Mouse (Mus musculus) midbrain, embryonic 16.5 days (tissue): ENCODE results near the gene Chchd3. TPM values are rescaled to one million over a fixed set of nuclear protein-coding genes. Genes with fewer than 3 reads are reported as not detected.

Experiments
- ATAC-seq: fragments of 200-750 bp; cut with Nextera tagmentation; 2 replicates; pipeline ENCODE4 v1.8.0; 2017; ENCODE audit warnings: moderate TSS enrichment
- H3K27ac ChIP-seq: fragments of 300-500 bp; sonication (generic); 2 replicates; pipeline ENCODE4 v1.5.1; 2014; ENCODE audit warnings: mild to moderate bottlenecking, low read length, mixed read lengths
- H3K27me3 ChIP-seq: fragments of 300-500 bp; sonication (generic); 2 replicates; pipeline ENCODE4 v1.6.1; 2014; ENCODE audit warnings: low read depth, low read length, mixed read lengths; ENCODE audit not compliant: control insufficient read depth, insufficient read depth
- H3K36me3 ChIP-seq: fragments of 300-500 bp; sonication (generic); 2 replicates; pipeline ENCODE4 v1.6.1; 2014; ENCODE audit warnings: mild to moderate bottlenecking, low read length, moderate library complexity, mixed read lengths; ENCODE audit not compliant: control insufficient read depth, insufficient read depth
- H3K4me1 ChIP-seq: fragments of 300-500 bp; sonication (generic); 2 replicates; pipeline ENCODE4 v1.6.1; 2014; ENCODE audit warnings: mild to moderate bottlenecking, low read length, mixed read lengths; ENCODE audit not compliant: control insufficient read depth, insufficient read depth
- H3K4me2 ChIP-seq: fragments of 300-500 bp; sonication (generic); 2 replicates; pipeline ENCODE4 v1.6.1; 2014; ENCODE audit warnings: mild to moderate bottlenecking, low read length, mixed read lengths
- H3K4me3 ChIP-seq: fragments of 300-500 bp; sonication (generic); 2 replicates; pipeline ENCODE4 v1.5.1; 2014; ENCODE audit warnings: low read depth, mild to moderate bottlenecking, low read length, moderate library complexity, mixed read lengths
- H3K9ac ChIP-seq: fragments of 300-500 bp; sonication (generic); 2 replicates; pipeline ENCODE4 v1.6.1; 2014; ENCODE audit warnings: low read depth, low read length, mixed read lengths
- H3K9me3 ChIP-seq: fragments of 300-500 bp; sonication (generic); replicated peaks from 2 replicates; pipeline ENCODE4 v1.6.1; 2014; ENCODE audit warnings: mild to moderate bottlenecking, low read length, mixed read lengths; ENCODE audit not compliant: control insufficient read depth, poor library complexity, severe bottlenecking
- WGBS: fragments of 180-500 bp; shearing (Covaris S2); extraction: QIAGEN DNeasy Blood & Tissue Kit; methylation state at CpG from one replicate; pipeline ENCODE4 v1.1.7; 2014; 5-methylcytosine and 5-hydroxymethylcytosine counted together
- polyA plus RNA-seq: library from polyadenylated mRNA; unstranded; fragments of >200 nt; fragmentation: Nextera tagmentation; extraction: Ambion mirVana; gene quantifications from 2 replicates; pipeline ENCODE4 v1.2.1, GENCODE M21; 2015

The Chchd3 gene
- polyA plus RNA-seq, 1 experiment from 2014 or later: 104 TPM

GRCm38 (mm10) chr6:32990061-32990633 is 69.9 kb downstream of the Chchd3 start:
- no peak overlapping the region for H3K27ac ChIP-seq
- H3K4me1 ChIP-seq: peaks cover 2% of the 10 kb centered on the region; the same call in 1 of the 2 replicates
- no peaks in the 10 kb centered on the region for H3K36me3 ChIP-seq
- H3K9ac ChIP-seq: no peak overlapping the region
- H3K4me3 ChIP-seq: no peak overlapping the region
- 63% methylated on average over 12 of the region's 12 CpGs for WGBS
- H3K27me3 ChIP-seq: no peaks in the 10 kb centered on the region
- no peak for ATAC-seq
- no peak overlapping the region for H3K4me2 ChIP-seq
- H3K9me3 ChIP-seq: no peaks in the 10 kb centered on the region

- 94% methylated on average over 8 of the region's 8 CpGs for WGBS
- no peaks in the 10 kb centered on the region for H3K9me3 ChIP-seq
- ATAC-seq: no peak
These were observed 71.5 kb downstream of the Chchd3 start for GRCm38 (mm10) chr6:32988561-32988960.

GRCm38 (mm10) chr6:32983876-32984275 is 76.2 kb downstream of the Chchd3 start:
- no peak for ATAC-seq
- Histone ChIP-seq H3K4me1 (peaks cover 6% of the 10 kb centered on the region; the same call in 1 of the 2 replicates), H3K36me3 (no peaks in the 10 kb centered on the region), H3K9me3 (no peaks in the 10 kb centered on the region), H3K4me2 (no peak overlapping the region), H3K27ac (no peak overlapping the region), H3K9ac (no peak overlapping the region), H3K4me3 (no peak overlapping the region), H3K27me3 (no peaks in the 10 kb centered on the region)
- 63% methylated on average over 5 of the region's 5 CpGs for WGBS

More at GRCm38 (mm10) chr6:32988561-32988960, 71.5 kb downstream of the Chchd3 start:
- Histone ChIP-seq H3K4me2 (no peak overlapping the region), H3K27ac (no peak overlapping the region), H3K4me3 (no peak overlapping the region), H3K4me1 (peaks cover 6% of the 10 kb centered on the region; the same call in 1 of the 2 replicates), H3K27me3 (no peaks in the 10 kb centered on the region), H3K9ac (no peak overlapping the region), H3K36me3 (no peaks in the 10 kb centered on the region)

GRCm38 (mm10) chr6:32981253-32981652 is 78.8 kb downstream of the Chchd3 start:
- Histone ChIP-seq H3K9ac (no peak overlapping the region), H3K4me2 (no peak overlapping the region), H3K4me3 (no peak overlapping the region), H3K4me1 (peaks cover 10% of the 10 kb centered on the region), H3K27me3 (no peaks in the 10 kb centered on the region), H3K27ac (no peak overlapping the region), H3K9me3 (no peaks in the 10 kb centered on the region), H3K36me3 (no peaks in the 10 kb centered on the region)
- ATAC-seq: no peak
- 60% methylated on average over 11 of the region's 11 CpGs for WGBS

- whole genome bisulfite sequencing: 95% methylated on average over 3 of the region's 3 CpGs
- no peak overlapping the region for H3K4me3 ChIP-seq
- no peak overlapping the region for H3K4me2 ChIP-seq
- peaks cover 6% of the 10 kb centered on the region; the same call in 1 of the 2 replicates for H3K4me1 ChIP-seq
- ATAC-seq: no peak
- H3K27ac ChIP-seq: no peak overlapping the region
- H3K9ac ChIP-seq: no peak overlapping the region
- no peaks in the 10 kb centered on the region for H3K9me3 ChIP-seq
- H3K27me3 ChIP-seq: no peaks in the 10 kb centered on the region
- no peaks in the 10 kb centered on the region for H3K36me3 ChIP-seq
These were observed 81.2 kb downstream of the Chchd3 start for GRCm38 (mm10) chr6:32978811-32979210.

- Histone ChIP-seq H3K27me3 (no peaks in the 10 kb centered on the region), H3K27ac (no peak overlapping the region), H3K4me2 (no peak overlapping the region), H3K36me3 (no peaks in the 10 kb centered on the region), H3K4me3 (no peak overlapping the region), H3K9me3 (no peaks in the 10 kb centered on the region), H3K4me1 (no peaks in the 10 kb centered on the region), H3K9ac (no peak overlapping the region)
- ATAC-seq: no peak
These were observed 88.1 kb downstream of the Chchd3 start for GRCm38 (mm10) chr6:32971926-32972325.

- H3K27ac ChIP-seq: no peak overlapping the region
- no peak overlapping the region for H3K9ac ChIP-seq
- no peak for ATAC-seq
- no peak overlapping the region for H3K4me3 ChIP-seq
- no peaks in the 10 kb centered on the region for H3K4me1 ChIP-seq
- H3K4me2 ChIP-seq: no peak overlapping the region
- H3K27me3 ChIP-seq: no peaks in the 10 kb centered on the region
- no peaks in the 10 kb centered on the region for H3K9me3 ChIP-seq
- WGBS: 45% methylated on average over 2 of the region's 2 CpGs
- no peaks in the 10 kb centered on the region for H3K36me3 ChIP-seq
These were observed 91.1 kb downstream of the Chchd3 start for GRCm38 (mm10) chr6:32968971-32969370.

- Histone ChIP-seq H3K9ac (no peak overlapping the region), H3K4me1 (no peaks in the 10 kb centered on the region), H3K27me3 (no peaks in the 10 kb centered on the region), H3K27ac (no peak overlapping the region), H3K36me3 (no peaks in the 10 kb centered on the region), H3K9me3 (no peaks in the 10 kb centered on the region), H3K4me3 (no peak overlapping the region), H3K4me2 (no peak overlapping the region)
- 76% methylated on average over 3 of the region's 3 CpGs for WGBS
- ATAC-seq: no peak
These were observed 98.0 kb downstream of the Chchd3 start for GRCm38 (mm10) chr6:32962048-32962447.

GRCm38 (mm10) chr6:32961477-32961876 is 98.6 kb downstream of the Chchd3 start:
- H3K4me1 ChIP-seq: no peaks in the 10 kb centered on the region
- no peaks in the 10 kb centered on the region for H3K36me3 ChIP-seq
- H3K27me3 ChIP-seq: no peaks in the 10 kb centered on the region
- no peak overlapping the region for H3K9ac ChIP-seq
- H3K4me3 ChIP-seq: no peak overlapping the region
- no peak overlapping the region for H3K27ac ChIP-seq
- no peak overlapping the region for H3K4me2 ChIP-seq
- WGBS: 56% methylated on average over 3 of the region's 3 CpGs
- peak; percentile 48; the same call in 1 of the 2 replicates for ATAC-seq
- H3K9me3 ChIP-seq: no peaks in the 10 kb centered on the region
